Comparison of ENCODE assay signal across 35 mouse cellular contexts in the genomic region with DNA sequence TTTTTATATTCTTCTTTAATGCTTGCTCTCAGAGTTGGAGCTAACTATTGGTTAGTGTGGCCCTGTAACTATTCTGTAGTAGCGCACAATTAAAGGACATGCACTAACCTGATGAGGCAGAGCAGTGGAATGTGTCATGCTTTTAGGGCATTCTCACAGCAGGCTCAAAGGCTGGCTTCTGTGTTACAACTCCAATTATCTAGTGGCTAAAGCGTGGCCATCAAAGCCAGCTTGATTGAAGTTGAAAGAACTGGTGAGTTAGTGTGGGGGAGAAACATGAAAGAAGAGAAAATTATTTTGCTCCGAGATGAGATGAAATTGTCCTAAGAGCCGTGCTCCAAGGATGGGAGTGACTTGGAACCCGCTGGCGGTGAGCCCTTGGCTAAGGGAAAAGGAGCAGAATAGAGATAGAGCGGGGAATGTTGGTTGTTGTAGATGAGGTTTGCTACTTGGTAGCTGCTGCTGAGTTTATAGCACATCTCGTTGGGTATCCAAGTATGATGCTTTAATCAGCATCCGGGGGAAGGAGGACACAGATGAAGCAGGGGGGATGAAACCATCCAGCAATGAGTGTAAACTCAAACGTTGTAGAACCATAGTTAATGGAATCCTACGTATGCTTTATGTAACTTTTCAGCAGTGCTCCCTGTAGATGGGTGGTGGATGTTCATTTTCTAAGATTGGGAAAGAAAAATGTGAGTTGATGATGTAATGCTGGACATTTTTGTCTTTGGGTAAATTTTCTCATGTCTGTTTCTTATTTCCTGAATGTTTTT. TPM values are rescaled to one million over a fixed set of nuclear protein-coding genes. Genes with fewer than 3 reads are reported as not detected.
DNase-seq lines count a peak whose midpoint lies in the region; ATAC-seq lines count a peak whose summit lies in the region.
"Had no signal": no experiment of that assay in that cellular context is flagged by ENCODE, and none has a peak within 500 bp of the region (broad histone marks: within the 10 kb centered on the region; RNA-seq: fewer than 3 reads in every experiment).

No protein-coding gene starts in this region.

- H3K4me1 ChIP-seq in limb, embryonic 11.5 days (ENCODE audit: control insufficient read depth, insufficient read depth, low read length), result peaks cover 11% of the 10 kb centered on the region; the same call in 1 of the 2 replicates
- H3K4me1 ChIP-seq in limb, embryonic 10.5 days, result peaks cover 26% of the 10 kb centered on the region

- no peak overlapping the region for H3K4me2 ChIP-seq in limb, embryonic 11.5 days (ENCODE audit: low read depth, severe bottlenecking)
- H3K4me2 ChIP-seq: heart, embryonic 12.5 days; hindbrain, embryonic 15.5 days; kidney, embryonic 15.5 days; limb, embryonic 15.5 days; liver, embryonic 13.5 days; midbrain, embryonic 12.5 days; neural tube, embryonic 13.5 days had no signal

- no peak overlapping the region for H3K4me3 ChIP-seq in limb, embryonic 11.5 days (ENCODE audit: low read depth, low read length)
- H3K4me3 ChIP-seq in limb, embryonic 10.5 days, result no peak overlapping the region
- H3K4me3 ChIP-seq: forebrain, embryonic 10.5 days; heart, embryonic 12.5 days; hindbrain, embryonic 10.5 days; hindbrain, embryonic 15.5 days; kidney, embryonic 15.5 days; limb, embryonic 15.5 days; liver, embryonic 13.5 days; megakaryocyte, embryonic 14.5 days; midbrain, embryonic 12.5 days; myocyte; neural tube, embryonic 13.5 days had no signal

- WGBS in limb, embryonic 11.5 days, result 77% methylated on average over 11 of the region's 11 CpGs
- 80% methylated on average over 11 of the region's 11 CpGs for WGBS in limb, embryonic 10.5 days

- no peak overlapping the region for H3K9ac ChIP-seq in limb, embryonic 11.5 days (ENCODE audit: low read length)
- H3K9ac ChIP-seq: heart, embryonic 12.5 days; hindbrain, embryonic 15.5 days; kidney, embryonic 15.5 days; limb, embryonic 15.5 days; liver, embryonic 13.5 days; midbrain, embryonic 12.5 days; neural tube, embryonic 13.5 days had no signal

- no peak overlapping the region for H3K27ac ChIP-seq in limb, embryonic 11.5 days (replicated peaks; ENCODE audit: low read depth, low read length)
- no peak overlapping the region for H3K27ac ChIP-seq in limb, embryonic 10.5 days
- H3K27ac ChIP-seq: forebrain, embryonic 10.5 days; hindbrain, embryonic 10.5 days; hindbrain, embryonic 15.5 days; kidney, embryonic 15.5 days; limb, embryonic 15.5 days; liver, embryonic 13.5 days; midbrain, embryonic 12.5 days; neural tube, embryonic 13.5 days had no signal

- no peak for ATAC-seq in limb, embryonic 11.5 days (ENCODE audit: insufficient number of reproducible peaks, low FRiP score, low TSS enrichment, low read depth)
- ATAC-seq: activated CD4-positive, CD25-positive, alpha-beta regulatory T cell, adult 4 months; forebrain, embryonic 16.5 days; lung, postnatal 0 days had no signal

- H3K36me3 ChIP-seq in limb, embryonic 11.5 days (ENCODE audit: control insufficient read depth, insufficient read depth, low read length), result no peaks in the 10 kb centered on the region
- peaks cover 25% of the 10 kb centered on the region for H3K36me3 ChIP-seq in limb, embryonic 10.5 days
- H3K36me3 ChIP-seq: hindbrain, embryonic 15.5 days had no signal

- H3K27me3 ChIP-seq in limb, embryonic 11.5 days (ENCODE audit: control insufficient read depth, insufficient read depth, low read length), result no peaks in the 10 kb centered on the region
- no peaks in the 10 kb centered on the region for H3K27me3 ChIP-seq in limb, embryonic 10.5 days (ENCODE audit: low read depth, poor library complexity, severe bottlenecking)
- H3K27me3 ChIP-seq: heart, embryonic 12.5 days; hindbrain, embryonic 15.5 days; kidney, embryonic 15.5 days; limb, embryonic 15.5 days; liver, embryonic 13.5 days; megakaryocyte, embryonic 14.5 days; midbrain, embryonic 12.5 days; neural tube, embryonic 13.5 days had no signal

- DNase-seq in gastrocnemius, postnatal 10 days, result peak; percentile 14
- DNase-seq in gastrocnemius, postnatal 25 days, result no peak
- DNase-seq in limb, embryonic 11.5 days (ENCODE audit: low spot score), result peak; percentile 20
- no peak for DNase-seq in limb, embryonic 10.5 days (ENCODE audit: low spot score)
- DNase-seq in forelimb bud, embryonic 11.5 days (ENCODE audit: low read depth, low spot score), result peak; percentile 27
- no peak for DNase-seq in cerebellum, adult 11 months
- DNase-seq: adrenal gland, adult 8-10 months; B cell, adult 2 months; cerebellum, adult 11-12 months; kidney, adult 18-20 months; kidney, postnatal 25 days; liver, embryonic 13.5 days; lung, adult 18-20 months; lung, postnatal 4 days; right cerebral cortex, postnatal 14 days had no signal

- H3K9me3 ChIP-seq in limb, embryonic 11.5 days (ENCODE audit: control insufficient read depth, low read length), result no peaks in the 10 kb centered on the region
- H3K9me3 ChIP-seq in limb, embryonic 10.5 days (replicated peaks), result no peaks in the 10 kb centered on the region
- H3K9me3 ChIP-seq: heart, embryonic 12.5 days; hindbrain, embryonic 10.5 days; hindbrain, embryonic 15.5 days; kidney, embryonic 15.5 days; limb, embryonic 15.5 days; liver, embryonic 13.5 days; megakaryocyte, embryonic 14.5 days; midbrain, embryonic 12.5 days; neural tube, embryonic 13.5 days had no signal

RNA-seq across cellular contexts. Expression of gene Dusp13, which starts 21.7 kb away (rescaled TPM):
- 10 to 100 TPM; 19.4 to 21.1 TPM for total RNA-seq in gastrocnemius, postnatal 10 days (2021)
- total RNA-seq in gastrocnemius, postnatal 25 days (2021), result 100 to 1,000 TPM; 145 to 174 TPM
- polyA plus RNA-seq in limb, embryonic 11.5 days (2014; fragmentation: Nextera tagmentation; extraction: Ambion mirVana), result 0.47 and 0.52 TPM in 2 replicates
- polyA plus RNA-seq in limb, embryonic 10.5 days (2016; fragmentation: Nextera tagmentation; extraction: Ambion mirVana), result not detected in 2 replicates
- total RNA-seq: common myeloid progenitor, adult 5-6 weeks; midbrain, postnatal 0 days had no signal
- polyA plus RNA-seq: activated CD4-positive, CD25-positive, alpha-beta regulatory T cell, adult 4 months; embryonic facial prominence, embryonic 11.5 days; forebrain, embryonic 10.5 days; forebrain, embryonic 16.5 days; heart, postnatal 0 days; hindbrain, embryonic 10.5 days; hindbrain, embryonic 15.5 days; intestine, embryonic 14.5 days; liver, embryonic 13.5 days; midbrain, embryonic 12.5 days; midbrain, postnatal 0 days; neural tube, embryonic 13.5 days; stomach, embryonic 14.5 days had no signal

RNA-seq across cellular contexts. Expression of gene Samd8, which starts 22.4 kb away (rescaled TPM):
- total RNA-seq in gastrocnemius, postnatal 10 days (2021), result 10 to 100 TPM; 23.9 to 25.1 TPM
- 10 to 100 TPM; 35.5 to 43.7 TPM for total RNA-seq in gastrocnemius, postnatal 25 days (2021)
- polyA plus RNA-seq in limb, embryonic 11.5 days (2014; fragmentation: Nextera tagmentation; extraction: Ambion mirVana), result 9.7 and 11.4 TPM in 2 replicates
- 9.3 and 11.7 TPM in 2 replicates for polyA plus RNA-seq in limb, embryonic 10.5 days (2016; fragmentation: Nextera tagmentation; extraction: Ambion mirVana)

RNA-seq across cellular contexts. Expression of gene Vdac2, which starts 52.3 kb away (rescaled TPM):
- total RNA-seq in gastrocnemius, postnatal 10 days (2021), result 100 to 1,000 TPM; 308 to 335 TPM
- total RNA-seq in gastrocnemius, postnatal 25 days (2021), result 100 to 1,000 TPM; 279 to 296 TPM
- 298 and 313 TPM in 2 replicates for polyA plus RNA-seq in limb, embryonic 11.5 days (2014; fragmentation: Nextera tagmentation; extraction: Ambion mirVana)
- 301 and 316 TPM in 2 replicates for polyA plus RNA-seq in limb, embryonic 10.5 days (2016; fragmentation: Nextera tagmentation; extraction: Ambion mirVana)

RNA-seq across cellular contexts. Expression of gene Dupd1, which starts 58.3 kb away (rescaled TPM):
- 10 to 100 TPM; 58.3 to 74.2 TPM for total RNA-seq in gastrocnemius, postnatal 10 days (2021)
- total RNA-seq in gastrocnemius, postnatal 25 days (2021), result 10 to 100 TPM; 57.7 to 62.2 TPM
- 0.21 and 0.55 TPM in 2 replicates for polyA plus RNA-seq in limb, embryonic 11.5 days (2014; fragmentation: Nextera tagmentation; extraction: Ambion mirVana)
- polyA plus RNA-seq in limb, embryonic 10.5 days (2016; fragmentation: Nextera tagmentation; extraction: Ambion mirVana), result 0.45 TPM in 1 of 2 replicates, not detected in the other
- total RNA-seq: common myeloid progenitor, adult 5-6 weeks had no signal
- polyA plus RNA-seq: activated CD4-positive, CD25-positive, alpha-beta regulatory T cell, adult 4 months; forebrain, embryonic 10.5 days; intestine, embryonic 14.5 days; kidney, embryonic 15.5 days; liver, embryonic 13.5 days; midbrain, embryonic 12.5 days; neural tube, embryonic 13.5 days; small intestine, adult 2 months; stomach, embryonic 14.5 days had no signal

Comparison
In these comparisons a context has a peak if more than half of its experiments do, and no peak if none do; other contexts are left out.
1. DNase-seq: peak in gastrocnemius, postnatal 10 days (single experiment), limb, embryonic 11.5 days (single experiment) and forelimb bud, embryonic 11.5 days (single experiment); none in gastrocnemius, postnatal 25 days (single experiment), limb, embryonic 10.5 days (single experiment) and cerebellum, adult 11 months (single experiment).
2. RNA of gene Dusp13, which starts 21.7 kb away (total RNA-seq): 145 to 174 TPM in gastrocnemius, postnatal 25 days; 19.4 to 21.1 TPM in gastrocnemius, postnatal 10 days; every median in the first group is over 4 times any median in the second.